Mouse (Mus musculus) ES-E14 (cell line): ENCODE data around the gene Pxt1. TPM values are rescaled to one million over a fixed set of nuclear protein-coding genes. Genes with fewer than 3 reads are reported as not detected.

Source experiments
- DNase-seq: peaks from one replicate; pipeline ENCODE4 v3.0.0-alpha.2; 2013; ENCODE audit warnings: low read depth, low spot score
- H3K27ac ChIP-seq: 2 replicates; pipeline ENCODE4 v1.5.1; 2012; ENCODE audit warnings: low read depth, mild to moderate bottlenecking, low read length, moderate library complexity, mixed read lengths; ENCODE audit not compliant: poor library complexity, insufficient read depth, severe bottlenecking
- H3K36me3 ChIP-seq: 2 replicates; pipeline ENCODE4 v1.6.1; 2012; ENCODE audit warnings: mild to moderate bottlenecking, low read length, moderate library complexity, mixed read lengths; ENCODE audit not compliant: control insufficient read depth, poor library complexity, insufficient read depth, severe bottlenecking
- H3K4me1 ChIP-seq, 2 experiments: fragments of 150-350 bp in 1 of 2; sonication (generic) in 1 of 2; 2 replicates each; pipeline ENCODE4 v1.6.1; 2012; ENCODE audit warnings: low read length in 2 of 2, mild to moderate bottlenecking in 1 of 2, mixed read lengths in 1 of 2; ENCODE audit not compliant: control insufficient read depth in 2 of 2, insufficient read depth in 2 of 2, poor library complexity in 1 of 2
- H3K4me3 ChIP-seq, 2 experiments: fragments of 150-350 bp in 1 of 2; sonication (generic) in 1 of 2; 2 replicates each; pipeline ENCODE4 v1.5.1; 2012; ENCODE audit warnings: low read length in 2 of 2, low read depth in 1 of 2, mild to moderate bottlenecking in 1 of 2, mixed read lengths in 1 of 2; ENCODE audit not compliant: insufficient read depth in 1 of 2, poor library complexity in 1 of 2, severe bottlenecking in 1 of 2
- H3K9ac ChIP-seq: 2 replicates; pipeline ENCODE4 v1.6.1; 2012; ENCODE audit warnings: low read depth, mild to moderate bottlenecking, low read length, mixed read lengths; ENCODE audit not compliant: poor library complexity, insufficient read depth, severe bottlenecking
- H3K9me3 ChIP-seq: fragments of 150-350 bp; sonication (generic); 2 replicates; pipeline ENCODE4 v1.6.1; 2012; ENCODE audit warnings: low read depth, mild to moderate bottlenecking, low read length; ENCODE audit not compliant: control insufficient read depth, insufficient read depth
- CHD2 ChIP-seq: IDR thresholded peaks from 2 replicates; pipeline ENCODE4 v1.6.1; 2014; ENCODE audit warnings: mild to moderate bottlenecking, low read depth, low read length, inconsistent platforms
- HCFC1 ChIP-seq: IDR thresholded peaks from 2 replicates; pipeline ENCODE4 v1.6.1; 2012; ENCODE audit warnings: low read length, inconsistent platforms, borderline replicate concordance; ENCODE audit not compliant: insufficient read depth
- MAFK ChIP-seq: IDR thresholded peaks from 2 replicates; pipeline ENCODE4 v1.6.1; 2014; ENCODE audit warnings: mild to moderate bottlenecking, low read depth, low read length, inconsistent platforms; ENCODE audit not compliant: insufficient read depth
- ZC3H11A ChIP-seq: IDR thresholded peaks from 2 replicates; pipeline ENCODE4 v1.6.1; 2012; ENCODE audit warnings: low read depth, mild to moderate bottlenecking, inconsistent platforms, low read length, borderline replicate concordance
- ZNF384 ChIP-seq: IDR thresholded peaks from 2 replicates; pipeline ENCODE4 v1.6.1; 2012; ENCODE audit warnings: low read depth, low read length, inconsistent platforms
- in situ Hi-C, 2 experiments: fragments of 600-800 bp; cut with MboI; formaldehyde crosslinking; loops; one replicate each; pipeline ENCODE4 v1.15.1; 2025; ENCODE audit warnings: low sequenced_read_pairs in 2 of 2, inconsistent platforms in 1 of 2; ENCODE audit not compliant: unreplicated experiment in 2 of 2
- total RNA-seq: library from RNA; depleted of rRNA; stranded (reverse); fragments of 300-350 nt; gene quantifications from 2 replicates; pipeline ENCODE4 v1.2.3, GENCODE M21; 2012

The Pxt1 gene
- total RNA-seq, 1 experiment, result 0.36 TPM

DNA sequence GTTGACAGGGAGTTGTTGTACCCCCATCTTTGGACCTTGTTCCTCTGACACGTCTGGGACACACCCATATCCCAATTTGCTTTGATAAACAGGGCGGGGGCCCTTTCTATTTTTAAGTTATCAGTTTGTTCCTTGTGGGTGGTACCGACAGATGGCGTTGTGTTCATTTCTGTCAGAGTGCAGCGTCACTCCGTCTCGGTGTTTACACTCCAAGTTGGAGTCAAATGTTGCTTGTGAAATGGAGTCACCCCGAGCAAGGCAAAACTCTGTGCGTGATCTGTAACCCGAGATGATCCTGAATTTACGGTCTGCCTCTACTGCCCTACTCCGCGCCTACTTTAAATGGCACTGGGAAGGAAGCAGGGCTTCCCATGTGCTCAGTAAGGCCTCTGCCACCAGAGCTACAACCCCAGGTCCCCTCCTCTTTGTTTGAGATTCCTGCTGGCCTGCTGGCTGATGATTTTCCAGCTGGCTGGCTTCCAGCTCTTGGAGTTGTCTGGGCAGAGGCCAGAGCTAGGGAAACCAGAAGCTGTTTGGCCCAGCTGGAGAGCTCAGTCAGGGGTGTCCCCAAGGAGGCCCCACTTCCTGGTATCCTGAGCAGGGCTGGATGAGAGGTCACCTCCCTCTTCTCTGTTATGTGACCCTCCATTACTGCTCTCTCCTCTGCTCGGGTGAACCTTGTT, 13.1 kb downstream of the Pxt1 start:
- in situ Hi-C loops, result no loop called here
- no peak overlapping the region; a peak in 2 of 4 replicates for H3K4me3 ChIP-seq

DNA sequence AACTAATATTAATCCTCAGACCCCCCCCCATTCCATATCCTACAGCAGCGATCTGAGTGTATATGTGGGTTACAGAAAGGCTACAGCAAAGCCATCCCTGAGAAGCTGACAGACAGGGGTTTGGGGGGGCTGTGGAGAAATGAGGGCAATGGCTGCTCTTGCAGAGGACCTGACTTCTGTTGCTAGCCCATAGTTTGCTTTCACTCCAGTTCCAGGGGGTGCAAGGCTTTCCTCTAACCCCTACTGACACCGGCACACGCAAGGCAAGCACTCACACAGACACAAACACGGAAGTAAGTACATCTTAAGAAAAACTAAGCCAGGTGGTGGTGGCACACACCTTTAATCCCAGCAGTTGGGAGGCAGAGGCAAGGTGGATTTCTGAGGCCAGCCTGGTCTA, 14.3 kb downstream of the Pxt1 start:
- in situ Hi-C loops, result no loop called here
- Histone ChIP-seq H3K4me3 (no peak overlapping the region), H3K36me3 (no peaks in the 10 kb centered on the region), H3K27ac (no peak overlapping the region), H3K9ac (no peak overlapping the region), H3K4me1 (peaks cover 2 to 14% of the 10 kb centered on the region in 2 experiments; a peak in 2 of 4 replicates), H3K9me3 (no peaks in the 10 kb centered on the region)
- TF ChIP-seq MAFK (no peak), ZC3H11A (no peak), HCFC1 (no peak), CHD2 (no peak), ZNF384 (no peak)
- no peak for DNase-seq

More for the DNA sequence above, 13.1 kb downstream of the Pxt1 start:
- Histone ChIP-seq H3K9ac (peak overlapping the region; percentile 45; the same call in 1 of the 2 replicates), H3K4me1 (peaks cover 2 to 14% of the 10 kb centered on the region in 2 experiments; a peak in 2 of 4 replicates), H3K27ac (peak overlapping the region; percentile 54), H3K9me3 (no peaks in the 10 kb centered on the region), H3K36me3 (no peaks in the 10 kb centered on the region)
- peak; percentile 65; the same call in 1 of the 2 replicates for TF ChIP-seq MAFK
- no peak for TF ChIP-seq CHD2
- DNase-seq, result peak; percentile 40

DNA sequence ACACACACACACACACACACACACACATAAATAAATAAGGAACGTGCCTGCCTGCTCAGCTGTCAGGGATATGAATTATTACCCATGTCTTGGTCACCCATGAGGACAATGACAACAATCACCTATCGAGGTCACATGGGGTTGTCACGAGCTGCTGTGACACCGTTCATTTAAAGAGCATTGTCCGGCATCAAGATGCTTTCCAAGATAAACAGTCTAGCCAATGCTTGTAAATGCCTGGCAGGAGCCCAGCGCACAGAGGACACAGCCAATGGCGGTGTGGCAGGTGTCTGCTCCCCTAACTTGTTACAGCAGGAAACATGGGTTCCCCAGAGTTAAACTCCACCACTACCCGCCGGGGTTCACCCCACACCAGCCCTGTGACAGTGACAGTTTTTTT, 15.6 kb downstream of the Pxt1 start:
- in situ Hi-C loops, result no loop called here
- DNase-seq, result no peak
- Histone ChIP-seq H3K9me3 (no peaks in the 10 kb centered on the region), H3K4me1 (peaks cover 2 to 14% of the 10 kb centered on the region in 2 experiments; a peak in 2 of 4 replicates), H3K4me3 (no peak overlapping the region), H3K36me3 (no peaks in the 10 kb centered on the region), H3K27ac (no peak overlapping the region), H3K9ac (no peak overlapping the region)
- no peak for TF ChIP-seq MAFK
- no peak for TF ChIP-seq ZC3H11A
- TF ChIP-seq HCFC1, result no peak
- TF ChIP-seq ZNF384, result no peak
- no peak for TF ChIP-seq CHD2

DNA sequence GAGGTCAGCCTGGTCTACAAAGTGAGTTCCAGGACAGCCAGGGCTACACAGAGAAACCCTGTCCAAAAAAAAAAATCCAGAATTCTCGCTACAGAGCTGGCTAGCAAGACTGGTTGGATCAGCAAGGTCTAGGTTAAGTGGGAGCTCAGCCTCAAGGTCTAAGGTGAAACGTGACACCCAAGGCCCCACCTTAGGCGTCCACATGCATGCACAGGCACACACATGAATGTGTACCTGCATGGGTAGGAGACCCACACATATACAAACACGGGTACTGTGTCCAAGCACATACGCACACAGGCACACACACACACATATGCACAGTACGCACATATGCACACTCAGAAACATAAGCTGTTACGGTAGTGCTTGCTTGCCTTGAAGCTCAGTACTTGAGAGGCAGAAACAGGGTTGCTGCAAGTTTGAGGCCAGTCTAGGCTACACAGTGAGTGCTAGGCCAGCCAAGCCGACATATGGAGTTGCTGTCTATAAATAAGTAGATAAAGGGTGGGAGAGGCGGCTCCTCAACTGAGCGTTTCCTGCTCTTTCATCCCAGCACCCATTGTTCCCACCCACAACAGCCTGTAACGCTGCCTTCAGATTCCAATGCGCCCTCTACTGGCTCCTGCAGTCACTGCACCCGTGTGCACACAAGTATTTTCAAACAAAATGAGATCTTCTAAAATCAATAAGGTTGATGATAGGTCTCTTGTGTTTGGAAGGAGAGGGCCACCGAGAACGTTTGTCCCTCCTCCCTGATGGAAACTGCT, 16.6 kb downstream of the Pxt1 start:
- in situ Hi-C loops, result no loop called here
- H3K27ac ChIP-seq, result no peak overlapping the region
- DNase-seq, result peak; percentile 88
- no peak overlapping the region for H3K4me3 ChIP-seq
- TF ChIP-seq ZC3H11A (0 out of 2 replicates have a peak, but pooled peaks have one; percentile 29), CHD2 (no peak)
- H3K9ac ChIP-seq, result no peak overlapping the region
- no peaks in the 10 kb centered on the region for H3K36me3 ChIP-seq
- H3K4me1 ChIP-seq, result peaks cover 2 to 14% of the 10 kb centered on the region in 2 experiments; a peak in 2 of 4 replicates
- H3K9me3 ChIP-seq, result no peaks in the 10 kb centered on the region
